Mouse (Mus musculus) liver, embryonic 12.5 days (tissue): Measurements from ENCODE around the gene Btaf1. TPM values are rescaled to one million over a fixed set of nuclear protein-coding genes. Genes with fewer than 3 reads are reported as not detected.

ENCODE experiments used
- ATAC-seq: fragments of 200-750 bp; cut with Nextera tagmentation; 2 replicates; pipeline ENCODE4 v1.8.0; 2017; ENCODE audit warnings: moderate number of reproducible peaks, mild to moderate bottlenecking, moderate library complexity
- H3K27ac ChIP-seq: fragments of 300-500 bp; sonication (generic); 2 replicates; pipeline ENCODE4 v1.5.1; 2016; ENCODE audit warnings: mild to moderate bottlenecking
- H3K27me3 ChIP-seq: fragments of 300-500 bp; sonication (generic); replicated peaks from 2 replicates; pipeline ENCODE4 v1.6.1; 2016; ENCODE audit warnings: mild to moderate bottlenecking, moderate library complexity
- H3K36me3 ChIP-seq: fragments of 300-500 bp; sonication (generic); 2 replicates; pipeline ENCODE4 v1.6.1; 2016; ENCODE audit warnings: mild to moderate bottlenecking, moderate library complexity
- H3K4me1 ChIP-seq: fragments of 300-500 bp; sonication (generic); 2 replicates; pipeline ENCODE4 v1.6.1; 2016
- H3K4me2 ChIP-seq: fragments of 300-500 bp; sonication (generic); 2 replicates; pipeline ENCODE4 v1.6.1; 2016; ENCODE audit warnings: mild to moderate bottlenecking, moderate library complexity
- H3K4me3 ChIP-seq: fragments of 300-500 bp; sonication (generic); 2 replicates; pipeline ENCODE4 v1.5.1; 2016; ENCODE audit warnings: mild to moderate bottlenecking, moderate library complexity
- H3K9ac ChIP-seq: fragments of 300-500 bp; sonication (generic); 2 replicates; pipeline ENCODE4 v1.6.1; 2016; ENCODE audit warnings: mild to moderate bottlenecking, moderate library complexity
- H3K9me3 ChIP-seq: fragments of 300-500 bp; sonication (generic); replicated peaks from 2 replicates; pipeline ENCODE4 v1.6.1; 2016; ENCODE audit warnings: mild to moderate bottlenecking, moderate library complexity
- WGBS: fragments of 180-500 bp; shearing (Covaris S2); methylation state at CpG from one replicate; pipeline ENCODE4 v1.1.7; 2016; ENCODE audit not compliant: insufficient replicate concordance; 5-methylcytosine and 5-hydroxymethylcytosine counted together
- polyA plus RNA-seq: library from polyadenylated mRNA; unstranded; fragments of >200 nt; fragmentation: Nextera tagmentation; extraction: Ambion mirVana; gene quantifications from 2 replicates; pipeline ENCODE4 v1.2.1, GENCODE M21; 2016

The Btaf1 gene
- polyA plus RNA-seq, 1 experiment from 2014 or later = 23.0 TPM

GRCm38 (mm10) chr19:36909150-36909549, 16.7 kb upstream of the Btaf1 start:
- Histone ChIP-seq H3K36me3 (no peaks in the 10 kb centered on the region), H3K9me3 (no peaks in the 10 kb centered on the region), H3K4me3 (no peak overlapping the region), H3K9ac (no peak overlapping the region), H3K4me2 (no peak overlapping the region), H3K27me3 (peaks cover 45% of the 10 kb centered on the region), H3K4me1 (peaks cover 7% of the 10 kb centered on the region), H3K27ac (no peak overlapping the region)
- 72% methylated on average over 3 of the region's 3 CpGs for WGBS
- ATAC-seq = no peak

DNA sequence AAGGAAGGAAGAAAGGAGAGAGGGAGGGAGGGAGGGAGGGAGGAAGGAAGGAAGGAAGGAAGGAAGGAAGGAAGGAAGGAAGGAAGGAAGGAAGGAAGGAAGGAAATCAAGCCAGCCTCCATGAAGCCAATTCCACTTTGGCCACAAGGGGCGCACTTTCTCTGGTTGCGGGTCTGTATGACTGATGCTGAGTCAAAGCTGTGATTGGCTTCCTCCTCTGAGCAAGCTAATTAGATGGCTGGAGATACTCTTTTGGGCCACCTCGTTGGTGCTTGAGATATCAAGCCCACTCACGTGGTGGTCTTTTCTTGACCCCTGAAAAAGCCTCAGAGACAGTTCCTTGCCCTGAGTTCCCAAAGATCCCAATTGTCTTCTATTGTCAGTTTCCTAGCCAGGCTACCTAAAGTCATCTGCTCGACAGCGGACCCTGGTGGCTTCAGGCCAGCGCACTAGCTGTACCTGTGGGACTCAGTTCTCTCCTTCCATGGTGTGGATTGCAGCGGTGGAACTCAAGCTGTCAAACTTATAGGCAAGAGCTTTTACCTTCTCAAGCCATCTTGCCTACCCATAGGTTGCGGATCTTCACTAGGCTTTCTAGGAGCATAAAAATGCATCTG, 16.1 kb upstream of the Btaf1 start:
- Histone ChIP-seq H3K9ac (no peak overlapping the region), H3K4me3 (no peak overlapping the region), H3K27ac (no peak overlapping the region), H3K4me2 (no peak overlapping the region), H3K4me1 (peaks cover under 1% of the 10 kb centered on the region; the same call in 1 of the 2 replicates), H3K27me3 (peaks cover 39% of the 10 kb centered on the region), H3K9me3 (no peaks in the 10 kb centered on the region), H3K36me3 (no peaks in the 10 kb centered on the region)
- ATAC-seq = peak; percentile 62; the same call in 1 of the 2 replicates
- WGBS = 16% methylated on average over 9 of the region's 9 CpGs

DNA sequence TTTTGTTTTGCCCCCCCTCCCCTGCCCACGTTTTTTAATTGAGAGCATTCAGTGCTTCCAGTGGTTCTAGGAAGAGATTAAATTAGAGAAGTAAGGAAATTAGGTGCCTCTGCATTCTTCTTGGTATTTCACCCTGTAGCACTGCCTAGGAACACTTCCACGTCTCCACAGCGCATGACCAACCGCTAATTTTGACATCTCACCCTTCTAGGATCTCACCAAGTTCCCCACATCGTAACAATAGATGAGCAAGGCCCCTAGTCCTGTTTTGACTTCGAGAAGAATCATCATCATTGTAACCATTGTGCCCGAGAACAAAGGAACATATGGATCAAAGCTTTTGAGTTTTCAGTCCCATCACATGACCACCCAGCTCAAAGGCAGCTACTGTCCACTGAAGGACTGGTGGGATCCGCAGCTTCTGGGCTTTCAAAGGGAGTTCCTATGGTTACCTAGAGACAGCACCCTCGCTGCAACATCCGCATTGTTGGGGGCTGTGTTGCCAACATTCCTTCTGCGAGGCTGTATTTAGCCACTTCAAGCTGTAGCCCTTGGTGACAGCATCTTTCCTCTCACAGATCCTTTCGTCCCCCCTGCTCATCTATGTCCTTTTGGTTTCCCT, 15.3 kb upstream of the Btaf1 start:
- no peaks in the 10 kb centered on the region for H3K4me1 ChIP-seq
- H3K4me2 ChIP-seq = no peak overlapping the region
- H3K9ac ChIP-seq = no peak overlapping the region
- H3K27me3 ChIP-seq = peaks cover 35% of the 10 kb centered on the region
- H3K4me3 ChIP-seq = no peak overlapping the region
- H3K9me3 ChIP-seq = no peaks in the 10 kb centered on the region
- no peak for ATAC-seq
- H3K27ac ChIP-seq = no peak overlapping the region
- no peaks in the 10 kb centered on the region for H3K36me3 ChIP-seq
- 39% methylated on average over 12 of the region's 12 CpGs for whole genome bisulfite sequencing

DNA sequence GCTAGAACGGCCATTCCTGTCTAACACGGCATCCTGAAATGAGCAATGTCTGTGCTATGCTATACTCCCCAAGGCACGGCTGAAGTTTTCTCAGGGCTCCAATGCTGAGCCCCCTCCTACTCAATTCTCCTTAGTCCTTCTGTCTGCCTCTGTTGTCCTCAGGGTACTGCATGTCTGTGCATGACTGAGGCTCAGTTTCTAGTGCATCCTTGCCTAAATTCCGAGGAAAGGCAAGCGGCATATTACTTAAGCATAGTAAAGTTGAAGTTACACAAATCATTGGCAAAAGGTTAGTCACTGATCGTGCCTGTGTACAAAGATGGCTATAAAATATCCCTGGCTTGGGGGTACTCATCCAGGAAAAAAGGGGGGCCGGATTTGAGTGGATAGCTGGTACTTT, 12.8 kb upstream of the Btaf1 start:
- Histone ChIP-seq H3K4me1 (peaks cover 6% of the 10 kb centered on the region), H3K36me3 (no peaks in the 10 kb centered on the region), H3K9ac (no peak overlapping the region), H3K9me3 (no peaks in the 10 kb centered on the region), H3K4me3 (no peak overlapping the region), H3K27me3 (peaks cover 39% of the 10 kb centered on the region), H3K4me2 (no peak overlapping the region), H3K27ac (no peak overlapping the region)
- ATAC-seq = no peak
- WGBS = 77% methylated on average over 7 of the region's 7 CpGs

DNA sequence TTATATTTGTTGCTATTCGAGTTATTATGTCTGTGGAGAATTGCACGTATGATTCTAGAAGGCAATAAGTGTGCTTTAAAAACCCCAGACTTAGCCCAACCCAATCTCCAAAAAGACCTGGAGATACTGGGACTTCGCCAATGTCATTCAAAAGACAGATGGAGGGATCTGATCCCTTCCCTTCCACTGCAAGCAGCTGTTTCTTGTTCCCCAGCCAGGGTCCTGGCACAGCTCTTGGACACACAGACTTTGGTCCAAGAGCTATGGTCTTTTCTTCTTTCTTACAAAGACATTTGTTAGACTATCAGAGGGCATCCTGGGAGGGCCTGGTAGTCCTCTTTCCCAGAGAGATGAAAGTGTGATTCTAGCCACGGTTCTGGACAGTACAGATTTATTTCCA, 9.7 kb upstream of the Btaf1 start:
- Histone ChIP-seq H3K27ac (no peak overlapping the region), H3K27me3 (peaks cover 38% of the 10 kb centered on the region), H3K36me3 (no peaks in the 10 kb centered on the region), H3K4me1 (peaks cover 24% of the 10 kb centered on the region), H3K4me3 (no peak overlapping the region), H3K9me3 (no peaks in the 10 kb centered on the region), H3K9ac (no peak overlapping the region), H3K4me2 (no peak overlapping the region)
- no peak for ATAC-seq
- 65% methylated on average over 4 of the region's 4 CpGs for WGBS

DNA sequence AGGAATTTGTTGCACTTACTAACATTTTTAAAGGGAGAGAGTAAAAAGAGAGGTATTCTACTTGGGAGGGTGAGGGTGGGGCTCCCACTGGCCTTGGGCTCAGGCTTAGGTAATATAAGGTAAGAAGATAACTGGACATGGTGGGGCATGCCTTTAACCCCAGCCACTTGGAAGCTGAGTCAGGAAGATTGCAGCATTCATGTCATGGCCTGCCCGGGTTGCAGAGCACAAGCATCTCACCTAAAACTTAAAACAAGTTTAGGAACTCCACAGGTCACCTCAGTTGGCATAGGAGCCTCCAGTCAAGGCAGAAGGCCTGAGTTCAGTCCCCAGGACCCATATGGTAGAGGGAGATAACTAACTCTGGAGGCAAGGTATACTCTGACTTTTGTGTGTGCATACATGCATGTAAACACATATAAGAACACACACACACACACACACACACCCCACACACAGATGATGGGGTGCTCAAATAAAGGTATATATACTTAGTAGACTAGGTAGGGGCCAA, 8.9 kb upstream of the Btaf1 start:
- Histone ChIP-seq H3K4me2 (no peak overlapping the region), H3K4me3 (no peak overlapping the region), H3K9me3 (no peaks in the 10 kb centered on the region), H3K36me3 (no peaks in the 10 kb centered on the region), H3K27ac (no peak overlapping the region), H3K9ac (no peak overlapping the region), H3K4me1 (peaks cover 24% of the 10 kb centered on the region), H3K27me3 (peaks cover 31% of the 10 kb centered on the region)
- no peak for ATAC-seq
- 48% methylated on average over 1 of the region's 1 CpGs for WGBS

- Histone ChIP-seq H3K4me3 (peak overlapping the region; percentile 76), H3K9me3 (no peaks in the 10 kb centered on the region), H3K9ac (peak overlapping the region; percentile 76), H3K27me3 (peaks cover 15% of the 10 kb centered on the region), H3K4me1 (peaks cover 24% of the 10 kb centered on the region), H3K4me2 (peak overlapping the region; percentile 92), H3K36me3 (no peaks in the 10 kb centered on the region), H3K27ac (peak overlapping the region; percentile 74)
- peak; percentile 80 for ATAC-seq
- WGBS = 1% methylated on average over 85 of the region's 85 CpGs
These were observed 7.2 kb upstream of the Btaf1 start for GRCm38 (mm10) chr19:36918441-36919301.

DNA sequence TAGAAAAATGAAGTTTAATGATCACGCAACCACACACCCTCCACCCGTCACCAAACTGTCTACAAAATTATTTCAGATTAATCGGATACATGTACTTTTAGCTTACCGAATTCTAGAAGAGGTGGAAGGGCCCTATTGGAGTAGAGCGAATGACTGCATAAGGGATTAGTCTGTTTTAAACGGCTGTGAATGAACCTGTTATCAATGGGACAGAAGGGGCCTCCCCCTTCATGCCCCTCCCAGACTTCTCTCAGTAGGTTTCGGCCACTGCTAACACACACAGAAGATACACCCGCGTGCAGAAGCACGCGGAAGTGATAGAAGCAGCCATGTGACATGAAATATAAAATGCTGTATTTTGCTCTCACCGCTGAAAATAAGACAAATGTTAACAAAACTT, 6.4 kb upstream of the Btaf1 start, which contains the start of gene Fgfbp3:
Fgfbp3 (minus strand) TSS at position 150 of the 400 bp plus-strand sequence.
- H3K27me3 ChIP-seq = peaks cover 15% of the 10 kb centered on the region
- WGBS = 4% methylated on average over 12 of the region's 12 CpGs
- peaks cover 24% of the 10 kb centered on the region for H3K4me1 ChIP-seq
- H3K9me3 ChIP-seq = no peaks in the 10 kb centered on the region
- peak within 1 kb of the TSS; percentile 76 for H3K4me3 ChIP-seq
- H3K36me3 ChIP-seq = no peaks in the 10 kb centered on the region
- peak; percentile 83 for ATAC-seq
- H3K27ac ChIP-seq = peak within 1 kb of the TSS; percentile 74
- peak within 1 kb of the TSS; percentile 76 for H3K9ac ChIP-seq
- peak within 1 kb of the TSS; percentile 92 for H3K4me2 ChIP-seq

- H3K9me3 ChIP-seq = no peaks in the 10 kb centered on the region
These were observed 3.9 kb upstream of the Btaf1 start for GRCm38 (mm10) chr19:36922015-36922414.

DNA sequence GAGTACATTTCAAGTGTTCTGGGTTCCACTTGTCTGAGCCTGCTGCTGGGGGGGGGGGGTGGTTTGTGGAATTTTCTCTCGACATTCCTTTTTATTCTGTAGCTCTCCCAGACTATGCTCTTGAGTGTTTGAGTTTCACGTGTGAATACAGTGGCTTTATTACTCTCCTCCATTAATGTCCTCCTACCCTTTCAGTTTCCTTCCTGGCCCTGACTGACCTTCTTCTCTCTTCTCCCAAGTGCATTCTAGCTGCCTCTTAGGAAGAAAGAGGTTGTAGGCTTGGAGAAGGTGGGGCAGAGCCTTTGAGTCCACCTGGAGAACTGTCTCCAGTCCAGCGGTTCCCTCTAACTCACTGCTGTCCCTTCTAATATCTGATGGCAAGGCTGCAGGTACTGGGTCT, 2.9 kb upstream of the Btaf1 start:
- ATAC-seq = no peak
- H3K4me2 ChIP-seq = no peak overlapping the region
- H3K27ac ChIP-seq = no peak overlapping the region
- peaks cover 11% of the 10 kb centered on the region for H3K27me3 ChIP-seq
- H3K9me3 ChIP-seq = no peaks in the 10 kb centered on the region
- H3K4me3 ChIP-seq = no peak overlapping the region
- H3K4me1 ChIP-seq = peaks cover 35% of the 10 kb centered on the region
- H3K36me3 ChIP-seq = no peaks in the 10 kb centered on the region
- no peak overlapping the region for H3K9ac ChIP-seq
- 64% methylated on average over 3 of the region's 3 CpGs for WGBS

More at GRCm38 (mm10) chr19:36922015-36922414, 3.9 kb upstream of the Btaf1 start:
- H3K4me3 ChIP-seq = no peak overlapping the region
- no peak overlapping the region for H3K9ac ChIP-seq
- H3K27ac ChIP-seq = no peak overlapping the region
- no peak for ATAC-seq
- no peak overlapping the region for H3K4me2 ChIP-seq
- H3K27me3 ChIP-seq = peaks cover 11% of the 10 kb centered on the region
- WGBS = 37% methylated on average over 2 of the region's 2 CpGs
- H3K36me3 ChIP-seq = no peaks in the 10 kb centered on the region
- peaks cover 29% of the 10 kb centered on the region for H3K4me1 ChIP-seq

- H3K36me3 ChIP-seq = peaks cover 8% of the 10 kb centered on the region
- H3K4me2 ChIP-seq = peak overlapping the region; percentile 76
- H3K9me3 ChIP-seq = no peaks in the 10 kb centered on the region
- ATAC-seq = no peak
- under 1% methylated on average over 26 of the region's 26 CpGs for WGBS
- H3K4me3 ChIP-seq = peak overlapping the region; percentile 98
- H3K4me1 ChIP-seq = peaks cover 50% of the 10 kb centered on the region
- peak overlapping the region; percentile 98 for H3K9ac ChIP-seq
- H3K27ac ChIP-seq = peak overlapping the region; percentile 99
- no peaks in the 10 kb centered on the region for H3K27me3 ChIP-seq
These were observed 816 bp downstream of the Btaf1 start for GRCm38 (mm10) chr19:36926553-36927236.
